Mouse (Mus musculus): ENCODE results near the gene Scamp1. TPM values are rescaled to one million over a fixed set of nuclear protein-coding genes. Genes with fewer than 3 reads are reported as not detected.

Gene Scamp1
- polyA plus RNA-seq, 1 experiment from 2014 or later, result 20.4 TPM

DNA sequence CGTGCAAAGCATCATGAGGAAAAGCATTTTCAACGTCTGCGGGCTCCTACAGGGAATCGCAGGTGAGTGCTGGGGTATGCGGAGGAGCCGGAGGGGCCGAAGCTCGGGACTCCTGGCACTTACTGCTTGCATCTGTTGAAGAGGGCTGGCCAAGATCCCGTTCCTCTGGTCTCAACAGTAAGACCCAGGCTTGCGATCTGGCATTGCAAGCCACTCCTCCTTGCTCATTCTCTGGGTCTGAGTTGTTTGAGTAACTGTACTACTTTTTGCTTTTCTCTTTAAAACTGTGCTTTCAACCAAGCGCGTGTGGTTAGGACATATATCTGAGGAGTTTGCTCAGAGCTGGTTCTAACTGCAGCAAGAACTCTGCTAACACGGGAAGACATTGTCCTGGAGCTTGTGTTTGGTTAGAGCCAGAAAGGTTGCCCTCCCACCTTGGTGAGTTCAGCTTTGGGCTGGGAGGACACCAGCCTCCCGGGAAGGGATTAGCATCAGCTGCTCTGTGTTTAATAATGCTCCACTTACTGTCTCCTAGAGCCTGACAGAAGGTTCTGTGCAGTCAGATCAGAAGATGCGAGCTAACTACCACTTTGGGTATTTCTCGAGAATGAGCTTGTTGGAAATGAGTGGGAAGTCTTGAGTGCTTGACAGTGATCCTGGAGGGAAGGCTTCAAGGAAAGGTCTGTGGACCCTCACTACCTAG is 110.9 kb downstream of the Scamp1 start:
- Histone ChIP-seq H3K27ac (replicated peaks) (no peak overlapping the region), H3K9me3 (no peaks in the 10 kb centered on the region), H3K4me1 (peaks cover 56% of the 10 kb centered on the region), H3K9ac (peak overlapping the region; percentile 80), H3K4me3 (peak overlapping the region; percentile 60), H3K36me3 (peaks cover 23% of the 10 kb centered on the region; the same call in 1 of the 2 replicates), H3K4me2 (peak overlapping the region; percentile 97), H3K27me3 (replicated peaks) (no peaks in the 10 kb centered on the region)
- 24% methylated on average over 16 of the region's 16 CpGs for WGBS
- no peak for ATAC-seq (ENCODE audit: extremely low read depth, insufficient number of reproducible peaks, low FRiP score, low TSS enrichment)

DNA sequence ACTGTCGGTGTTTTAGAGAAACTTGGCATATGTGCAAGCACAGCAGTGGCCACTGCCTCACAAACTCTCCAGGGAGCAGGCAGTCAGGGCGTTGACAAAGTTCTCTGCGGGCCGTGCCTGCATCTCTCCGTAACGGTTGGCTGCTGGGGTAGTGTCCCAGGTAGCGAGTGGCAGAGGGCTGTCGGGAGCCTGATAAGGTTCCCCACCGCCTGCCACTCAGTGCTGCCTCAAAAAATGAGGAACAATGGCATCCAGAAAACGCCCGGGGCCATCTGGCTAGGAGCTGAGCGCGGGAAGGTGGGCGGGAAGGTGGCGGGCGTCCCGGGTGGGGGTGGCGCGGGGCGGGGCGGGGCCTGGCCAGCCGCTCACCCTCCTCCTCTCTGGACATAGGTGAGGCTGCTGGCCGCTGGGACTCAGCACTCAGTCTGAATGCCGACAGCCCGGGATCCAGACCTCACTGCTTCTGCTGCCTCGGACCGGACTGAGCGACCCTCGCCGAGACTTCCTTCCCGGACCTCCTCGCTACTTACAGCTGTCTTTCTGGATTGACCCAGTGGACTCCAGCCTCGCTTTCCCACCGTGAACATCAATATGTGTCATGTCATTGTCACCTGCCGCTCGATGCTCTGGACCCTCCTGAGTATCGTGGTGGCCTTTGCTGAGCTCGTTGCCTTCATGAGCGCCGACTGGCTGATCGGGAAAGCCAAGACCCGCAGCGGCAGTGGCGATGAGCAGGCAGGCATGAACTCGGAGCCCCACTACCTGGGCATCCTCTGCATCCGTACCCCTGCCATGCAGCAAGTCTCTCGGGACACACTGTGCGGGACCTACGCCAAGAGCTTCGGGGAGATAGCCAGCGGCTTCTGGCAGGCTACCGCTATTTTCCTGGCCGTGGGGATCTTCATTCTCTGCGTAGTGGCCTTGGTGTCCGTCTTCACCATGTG is 111.8 kb downstream of the Scamp1 start:
- Histone ChIP-seq H3K27ac (replicated peaks) (peak overlapping the region; percentile 57; the same call in 1 of the 2 replicates), H3K9me3 (no peaks in the 10 kb centered on the region), H3K27me3 (replicated peaks) (no peaks in the 10 kb centered on the region), H3K4me1 (peaks cover 64% of the 10 kb centered on the region), H3K36me3 (peaks cover 17% of the 10 kb centered on the region; the same call in 1 of the 2 replicates), H3K4me2 (peak overlapping the region; percentile 97), H3K4me3 (peak overlapping the region; percentile 60), H3K9ac (peak overlapping the region; percentile 80)
- under 1% methylated on average over 52 of the region's 55 CpGs for WGBS
- ATAC-seq (ENCODE audit: extremely low read depth, insufficient number of reproducible peaks, low FRiP score, low TSS enrichment), result no peak

DNA sequence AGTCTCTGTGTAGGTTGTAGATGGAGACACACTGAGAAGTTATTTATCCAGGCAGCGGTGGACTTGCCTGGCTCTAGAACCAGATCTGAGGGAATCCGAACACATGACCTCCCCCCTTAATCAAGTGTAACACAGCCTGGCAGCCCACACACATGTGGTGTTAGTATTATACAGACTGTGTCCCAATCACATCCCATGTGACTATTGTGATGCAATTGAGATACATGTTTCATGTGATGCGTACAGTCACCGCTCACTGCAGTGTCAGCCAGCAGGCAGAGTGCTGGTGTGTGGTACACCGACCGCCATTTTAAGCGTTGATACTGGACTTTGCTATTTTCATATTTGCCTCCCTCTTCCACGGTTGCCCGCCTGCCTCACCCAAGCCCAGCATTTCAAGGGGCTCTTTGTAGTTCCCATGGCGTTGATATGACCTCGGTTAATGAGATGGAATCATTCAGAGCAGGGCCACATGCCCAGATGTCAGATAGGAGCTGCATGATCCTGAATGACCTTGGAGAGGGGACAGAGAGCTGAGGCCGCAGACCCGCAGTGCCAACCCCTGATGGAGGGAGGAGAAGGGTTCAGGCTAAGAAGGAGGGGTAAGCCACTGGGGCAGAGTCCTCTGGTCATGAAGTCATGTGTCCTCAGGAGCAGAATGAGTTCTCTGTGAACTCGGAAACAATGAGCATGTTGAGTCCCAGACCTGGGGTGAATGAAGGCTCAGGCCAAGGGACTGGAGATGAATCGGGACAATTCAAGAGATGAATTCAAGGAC is 112.9 kb downstream of the Scamp1 start:
- H3K4me1 ChIP-seq, result peaks cover 61% of the 10 kb centered on the region

DNA sequence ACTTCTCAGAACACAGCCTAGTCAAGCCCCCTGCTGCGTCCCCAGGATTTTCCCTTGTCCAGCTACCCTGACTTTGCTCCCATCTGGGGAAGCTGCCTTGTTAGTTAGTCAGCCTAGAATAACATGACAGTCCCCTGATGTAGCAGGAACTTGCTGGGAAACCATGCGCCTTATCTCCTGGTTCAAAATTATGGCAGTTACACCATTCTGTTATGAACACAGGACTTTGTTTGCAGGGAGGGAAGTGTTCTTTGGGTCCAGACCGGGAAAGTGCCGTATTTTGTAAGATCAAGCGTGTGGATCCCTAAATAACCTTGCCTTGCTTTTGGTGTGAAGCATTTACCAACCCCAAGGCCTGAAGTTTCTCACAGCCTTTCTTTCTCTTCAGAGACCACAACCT is 114.0 kb downstream of the Scamp1 start:
- no peak overlapping the region for H3K4me3 ChIP-seq
- WGBS, result 48% methylated on average over 5 of the region's 5 CpGs

More for the DNA sequence above, 112.9 kb downstream of the Scamp1 start:
- Histone ChIP-seq H3K9me3 (no peaks in the 10 kb centered on the region), H3K9ac (no peak overlapping the region), H3K36me3 (0 out of 2 replicates have a peak, but pooled peaks cover 6% of the 10 kb centered on the region), H3K27me3 (replicated peaks) (no peaks in the 10 kb centered on the region), H3K4me2 (peak overlapping the region; percentile 97), H3K27ac (replicated peaks) (0 out of 2 replicates have a peak overlapping the region, but pooled peaks have one; percentile 57), H3K4me3 (no peak overlapping the region)
- ATAC-seq (ENCODE audit: extremely low read depth, insufficient number of reproducible peaks, low FRiP score, low TSS enrichment), result no peak
- WGBS, result 71% methylated on average over 15 of the region's 15 CpGs

DNA sequence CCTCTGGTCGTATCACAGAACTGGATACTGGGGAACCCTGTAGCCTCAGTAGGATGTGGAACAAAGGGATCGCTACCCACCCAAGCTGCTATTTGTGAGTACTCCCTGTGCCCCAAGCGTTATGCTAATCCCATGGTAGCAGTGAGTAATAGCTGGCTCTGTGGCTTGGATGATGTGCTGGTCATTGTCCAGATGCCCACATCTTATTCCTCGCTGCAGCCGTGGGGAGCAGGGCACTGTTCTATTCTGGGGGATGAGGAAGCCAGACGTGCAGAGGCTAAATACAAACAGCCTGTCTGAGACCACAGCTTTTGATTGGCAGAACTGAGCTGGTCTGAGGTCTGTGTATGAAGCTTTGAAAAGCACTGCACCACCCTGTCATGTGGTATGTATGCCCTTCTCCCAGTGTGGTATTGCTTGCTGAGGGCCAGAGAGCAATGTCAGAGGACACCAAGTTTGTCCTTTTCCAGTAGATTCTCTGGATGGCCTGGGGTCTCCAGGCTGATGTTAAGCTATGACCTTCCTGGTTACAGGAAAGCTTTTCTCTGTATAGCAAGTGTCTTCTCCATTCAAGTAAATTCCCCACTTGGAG is 116.2 kb downstream of the Scamp1 start:
- H3K9ac ChIP-seq, result no peak overlapping the region

More for the DNA sequence above, 114.0 kb downstream of the Scamp1 start:
- Histone ChIP-seq H3K9me3 (no peaks in the 10 kb centered on the region), H3K27ac (replicated peaks) (peak overlapping the region; percentile 51; the same call in 1 of the 2 replicates), H3K36me3 (0 out of 2 replicates have a peak, but pooled peaks cover 6% of the 10 kb centered on the region), H3K4me1 (peaks cover 61% of the 10 kb centered on the region), H3K4me2 (no peak overlapping the region), H3K9ac (0 out of 2 replicates have a peak overlapping the region, but pooled peaks have one; percentile 29), H3K27me3 (replicated peaks) (no peaks in the 10 kb centered on the region)
- no peak for ATAC-seq (ENCODE audit: extremely low read depth, insufficient number of reproducible peaks, low FRiP score, low TSS enrichment)

DNA sequence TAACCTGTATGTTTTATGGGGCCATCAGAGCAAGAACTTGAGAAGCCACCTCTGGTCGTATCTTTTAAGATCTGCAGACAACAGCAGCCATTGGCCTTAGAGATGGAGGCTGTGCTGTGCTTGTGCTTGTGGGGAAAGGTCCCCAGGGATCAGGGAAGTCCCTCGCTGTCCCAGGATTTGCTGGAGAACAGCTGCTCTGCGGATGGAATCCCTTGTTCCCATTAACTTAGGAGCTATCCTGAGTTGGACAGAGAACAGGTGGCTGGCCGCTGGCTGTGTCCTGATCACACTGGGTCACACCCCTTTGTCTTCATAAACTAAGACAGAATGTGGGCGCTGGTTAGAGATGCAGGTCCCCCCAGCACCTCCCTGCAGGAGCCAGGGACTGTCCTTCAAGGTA is 117.3 kb downstream of the Scamp1 start:
- no peak for ATAC-seq (ENCODE audit: extremely low read depth, insufficient number of reproducible peaks, low FRiP score, low TSS enrichment)
- no peak overlapping the region for H3K27ac ChIP-seq (replicated peaks)
- H3K4me2 ChIP-seq, result no peak overlapping the region
- H3K27me3 ChIP-seq (replicated peaks), result no peaks in the 10 kb centered on the region
- H3K4me1 ChIP-seq, result peaks cover 37% of the 10 kb centered on the region
- 73% methylated on average over 5 of the region's 5 CpGs for WGBS
- H3K4me3 ChIP-seq, result no peak overlapping the region
- no peaks in the 10 kb centered on the region for H3K36me3 ChIP-seq
- no peaks in the 10 kb centered on the region for H3K9me3 ChIP-seq
- no peak overlapping the region for H3K9ac ChIP-seq

More for the DNA sequence above, 116.2 kb downstream of the Scamp1 start:
- ATAC-seq (ENCODE audit: extremely low read depth, insufficient number of reproducible peaks, low FRiP score, low TSS enrichment), result no peak
- Histone ChIP-seq H3K36me3 (no peaks in the 10 kb centered on the region), H3K4me1 (peaks cover 46% of the 10 kb centered on the region), H3K9me3 (no peaks in the 10 kb centered on the region), H3K4me3 (no peak overlapping the region), H3K27me3 (replicated peaks) (no peaks in the 10 kb centered on the region), H3K4me2 (no peak overlapping the region), H3K27ac (replicated peaks) (no peak overlapping the region)
- 57% methylated on average over 6 of the region's 6 CpGs for WGBS

DNA sequence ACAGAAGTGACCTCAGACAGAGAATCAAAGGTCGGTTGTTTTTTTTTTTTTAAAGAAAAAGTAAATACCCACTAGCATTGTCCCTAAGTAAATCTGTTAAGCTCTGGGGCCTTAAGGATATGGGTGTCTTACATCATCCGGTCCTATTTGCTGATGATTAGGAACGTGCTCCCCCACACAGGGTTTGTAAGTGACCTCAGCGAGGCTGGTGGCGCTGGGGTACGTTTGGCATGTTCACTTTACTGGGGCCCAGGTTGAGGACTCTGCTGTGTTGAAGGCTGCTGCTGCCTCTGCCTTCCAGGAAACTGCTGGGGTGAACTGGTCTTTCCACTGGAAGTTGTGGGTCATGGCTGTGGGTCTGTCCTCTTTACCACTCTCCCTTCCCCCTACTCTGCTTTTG is 121.2 kb downstream of the Scamp1 start:
- Histone ChIP-seq H3K9ac (no peak overlapping the region), H3K27ac (replicated peaks) (no peak overlapping the region), H3K4me1 (peaks cover 12% of the 10 kb centered on the region), H3K27me3 (replicated peaks) (no peaks in the 10 kb centered on the region), H3K36me3 (no peaks in the 10 kb centered on the region), H3K9me3 (no peaks in the 10 kb centered on the region), H3K4me3 (no peak overlapping the region), H3K4me2 (no peak overlapping the region)
- no peak for ATAC-seq (ENCODE audit: extremely low read depth, insufficient number of reproducible peaks, low FRiP score, low TSS enrichment)
- 66% methylated on average over 6 of the region's 6 CpGs for WGBS

DNA sequence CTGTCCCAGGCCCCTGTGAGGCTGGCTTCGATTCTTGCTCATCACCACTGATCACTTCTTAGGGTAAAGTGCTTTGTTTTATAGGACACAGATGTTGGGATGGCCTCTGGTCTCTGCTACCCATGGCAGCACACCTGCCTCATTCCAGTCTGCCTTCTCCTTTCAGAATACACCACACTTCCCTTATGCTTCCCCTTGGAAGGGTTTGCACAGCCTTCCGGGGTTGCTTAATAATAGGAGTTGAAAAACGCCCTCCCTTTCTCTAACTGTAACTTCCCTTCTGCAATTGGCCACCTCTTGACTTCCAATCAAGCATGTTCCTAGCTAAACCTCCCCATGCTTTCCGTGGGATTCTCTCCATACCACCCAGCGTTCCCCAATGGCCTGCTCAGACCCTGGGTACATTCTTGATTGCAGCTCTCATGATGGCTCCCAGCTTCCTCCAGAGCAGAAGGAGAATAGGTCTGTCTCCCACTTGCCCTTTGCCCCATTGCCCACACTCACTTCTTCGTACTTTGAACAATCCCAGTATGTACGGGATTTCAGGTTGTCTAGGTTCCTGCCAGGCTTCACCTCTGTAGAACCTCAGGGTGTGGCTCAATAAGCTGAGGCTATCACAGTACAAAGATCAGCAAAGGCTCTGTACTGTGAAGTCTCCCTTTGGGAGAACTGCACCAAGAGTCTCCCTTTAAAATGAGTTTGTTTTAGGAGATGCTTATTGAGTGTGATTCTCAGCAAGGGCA is 126.0 kb downstream of the Scamp1 start:
- Histone ChIP-seq H3K27me3 (replicated peaks) (no peaks in the 10 kb centered on the region), H3K4me3 (no peak overlapping the region), H3K4me1 (peaks cover 27% of the 10 kb centered on the region), H3K36me3 (no peaks in the 10 kb centered on the region), H3K9ac (no peak overlapping the region), H3K27ac (replicated peaks) (peak overlapping the region; percentile 80), H3K4me2 (no peak overlapping the region), H3K9me3 (peaks cover 3% of the 10 kb centered on the region; the same call in 1 of the 2 replicates)
- no peak for ATAC-seq (ENCODE audit: extremely low read depth, insufficient number of reproducible peaks, low FRiP score, low TSS enrichment)
- WGBS, result 77% methylated on average over 7 of the region's 7 CpGs

DNA sequence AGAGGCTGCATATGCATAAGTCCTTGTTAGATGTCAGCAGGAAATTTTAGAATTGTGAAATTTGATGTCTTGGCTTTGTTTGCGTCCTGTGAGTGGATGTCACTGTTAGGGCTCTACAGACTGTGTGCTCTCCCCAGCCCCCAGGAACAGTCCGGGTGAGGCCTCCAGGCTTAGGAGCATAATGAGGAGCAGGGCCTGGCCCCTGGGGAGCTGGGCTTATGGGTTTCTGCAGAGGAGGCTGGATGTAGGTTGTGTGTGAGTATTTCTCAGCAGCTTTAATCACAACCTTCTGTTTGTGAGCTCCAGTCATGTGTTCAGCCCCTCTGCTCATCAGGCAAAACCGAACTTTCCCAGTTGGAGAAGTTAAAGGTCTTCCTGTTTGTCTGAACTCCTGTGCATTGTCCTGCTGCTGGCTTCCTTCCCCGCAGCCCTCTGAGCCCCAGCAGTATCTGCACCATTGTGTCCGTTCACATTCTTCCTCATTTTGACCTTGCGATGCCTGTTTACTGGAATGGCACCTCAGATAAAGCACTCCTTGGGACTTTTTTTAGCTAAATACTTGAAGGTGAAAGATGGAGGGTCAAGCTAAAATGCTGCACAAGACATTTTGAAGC is 126.7 kb downstream of the Scamp1 start:
- ATAC-seq (ENCODE audit: extremely low read depth, insufficient number of reproducible peaks, low FRiP score, low TSS enrichment), result no peak; the same call in 1 of the 2 replicates
- Histone ChIP-seq H3K27me3 (replicated peaks) (no peaks in the 10 kb centered on the region), H3K4me3 (no peak overlapping the region), H3K36me3 (no peaks in the 10 kb centered on the region), H3K9ac (0 out of 2 replicates have a peak overlapping the region, but pooled peaks have one; percentile 33), H3K27ac (replicated peaks) (peak overlapping the region; percentile 80), H3K9me3 (peaks cover 3% of the 10 kb centered on the region; the same call in 1 of the 2 replicates), H3K4me1 (peaks cover 27% of the 10 kb centered on the region), H3K4me2 (no peak overlapping the region)
- 31% methylated on average over 6 of the region's 6 CpGs for WGBS

Measured in heart, embryonic 13.5 days (tissue).